Mouse (Mus musculus) C2C12 (cell line): Measurements from ENCODE around the gene Sec14l2.

Experiments
- CEBPB ChIP-seq: IDR thresholded peaks from one replicate; pipeline ENCODE4 v1.6.1; 2011; ENCODE audit warnings: low read depth, mild to moderate bottlenecking, control low read depth, moderate library complexity
- CTCF ChIP-seq: IDR thresholded peaks from one replicate; pipeline ENCODE4 v1.5.1; 2011; ENCODE audit not compliant: control insufficient read depth, insufficient read depth, insufficient read length
- FOSL1 ChIP-seq: IDR thresholded peaks from one replicate; pipeline ENCODE4 v1.8.0; 2011; ENCODE audit warnings: mild to moderate bottlenecking, low read length; ENCODE audit not compliant: poor library complexity, insufficient read depth, severe bottlenecking
- MAX ChIP-seq: IDR thresholded peaks from one replicate; pipeline ENCODE4 v1.6.1; 2011; ENCODE audit warnings: mild to moderate bottlenecking, control low read depth
- MYOD1 ChIP-seq: IDR thresholded peaks from one replicate; pipeline ENCODE4 v1.6.1; 2011; ENCODE audit warnings: low read depth; ENCODE audit not compliant: control insufficient read depth, insufficient read length
- MYOG ChIP-seq: IDR thresholded peaks from one replicate; pipeline ENCODE4 v1.6.1; 2011; ENCODE audit not compliant: control insufficient read depth, insufficient read length; ENCODE audit errors: extremely low read depth
- USF1 ChIP-seq: IDR thresholded peaks from one replicate; pipeline ENCODE4 v1.6.1; 2011; ENCODE audit warnings: low read depth, mild to moderate bottlenecking, control low read depth, moderate library complexity

DNA sequence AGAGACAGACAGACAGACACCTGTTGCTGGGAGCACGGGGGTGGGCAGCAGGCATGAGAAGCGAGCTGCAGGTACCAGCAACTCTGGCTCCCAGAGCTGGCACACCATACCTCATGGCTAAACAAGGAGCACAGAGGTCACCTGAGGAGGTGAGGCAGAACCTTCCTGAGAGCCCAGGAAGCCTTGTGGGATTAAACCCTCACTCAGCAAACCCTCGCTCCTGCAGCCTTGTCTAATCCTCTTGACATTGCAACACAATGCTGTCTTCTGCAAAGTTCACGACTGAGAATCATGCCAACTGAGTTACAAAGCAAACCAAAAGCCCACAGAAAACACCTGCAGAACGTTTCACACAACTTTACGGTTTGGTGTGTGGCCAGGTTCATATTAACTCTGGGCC lies 74.8 kb downstream of the Sec14l2 start:
- no peak for TF ChIP-seq CTCF
- TF ChIP-seq MAX, result no peak
- TF ChIP-seq USF1, result no peak
- TF ChIP-seq MYOG, result no peak
- no peak for TF ChIP-seq CEBPB
- TF ChIP-seq FOSL1, result no peak
- no peak for TF ChIP-seq MYOD1
